Mouse (Mus musculus) embryonic stem cell, embryonic (primary cell): ENCODE data around the gene Nacad.

Experiments used
- CTCF ChIA-PET, 4 experiments: fragments of 300-600 bp in 2 of 4; fragments of 350-600 bp in 2 of 4; sonication (Branson Sonifier 250); formaldehyde crosslinking; loops; one replicate each; lab custom pipeline; 2022; ENCODE audit warnings: inconsistent platforms in 2 of 4; lab: Charles Lee
- POLR2A ChIA-PET, 4 experiments: fragments of 300-600 bp in 2 of 4; fragments of 350-600 bp in 2 of 4; sonication (Branson Sonifier 250); formaldehyde crosslinking; loops; one replicate each; lab custom pipeline; 2022; ENCODE audit warnings: antibody characterized with exemption in 4 of 4, inconsistent platforms in 1 of 4; lab: Charles Lee

The Nacad gene

GRCm38 (mm10) chr11:6576151-6576550, 29.7 kb downstream of the Nacad start:
- CTCF ChIA-PET = interaction anchor here in 3 of 4 experiments (0.5 to 1.1 kb wide), 4 partner anchors 28 to 1933 kb away, joined by 3 to 9 read pairs (median 6); no protein-coding TSS in a partner anchor
- POLR2A ChIA-PET = interaction anchor here (0.6 to 2.4 kb wide), 26 partner anchors 9 to 319 kb away, joined by 3 to 12 read pairs (median 4); partner anchors contain the start of genes Tbrg4 (in 2 of the 4) and Nacad (in 1 of the 4)

GRCm38 (mm10) chr11:6569410-6569777, 36.5 kb downstream of the Nacad start:
- ChIA-PET CTCF (interaction anchor here in 3 of 4 experiments (0.5 to 2.5 kb wide), 22 partner anchors 10 to 167 kb away, joined by 3 to 17 read pairs (median 4); partner anchors contain the start of gene H2afv (in 1 of the 3)), POLR2A (interaction anchor here (0.5 to 10.0 kb wide), 60 partner anchors 8 to 163 kb away, joined by 3 to 60 read pairs (median 4); partner anchors contain the start of genes Tbrg4 (in 4 of the 4), Ccm2 (in 1 of the 4), H2afv (in 1 of the 4) and Nacad (in 1 of the 4))

GRCm38 (mm10) chr11:6568584-6569409, 37.1 kb downstream of the Nacad start:
- ChIA-PET CTCF (interaction anchor here (0.5 to 2.5 kb wide), 22 partner anchors 10 to 166 kb away, joined by 3 to 17 read pairs (median 4); partner anchors contain the start of gene H2afv (in 1 of the 4)), POLR2A (interaction anchor here (0.5 to 10.0 kb wide), 65 partner anchors 9 to 204 kb away, joined by 3 to 60 read pairs (median 3); partner anchors contain the start of genes Tbrg4 (in 4 of the 4), Ccm2 (in 1 of the 4), H2afv (in 1 of the 4) and Nacad (in 1 of the 4))

GRCm38 (mm10) chr11:6567951-6568350, 37.9 kb downstream of the Nacad start:
- ChIA-PET POLR2A (interaction anchor here (0.8 to 10.0 kb wide), 21 partner anchors 9 to 204 kb away, joined by 3 to 60 read pairs (median 5); partner anchors contain the start of gene Ccm2 (in 1 of the 4)), CTCF (interaction anchor here in 3 of 4 experiments (0.5 to 2.5 kb wide), 5 partner anchors 9 to 165 kb away, joined by 3 to 12 read pairs (median 5); no protein-coding TSS in a partner anchor)

- ChIA-PET POLR2A (interaction anchor here in 3 of 4 experiments (0.6 to 10.0 kb wide), 18 partner anchors 8 to 155 kb away, joined by 3 to 60 read pairs (median 3); partner anchors contain the start of genes Ccm2 (in 1 of the 3) and Tbrg4 (in 1 of the 3)), CTCF (interaction anchor here in 3 of 4 experiments (0.6 to 1.2 kb wide), 3 partner anchors 62 to 113 kb away, joined by 3 to 4 read pairs (median 3); no protein-coding TSS in a partner anchor)
Measured at GRCm38 (mm10) chr11:6566496-6566895, 39.4 kb downstream of the Nacad start.

- POLR2A ChIA-PET = interaction anchor here in 3 of 4 experiments (0.6 to 3.5 kb wide), 8 partner anchors 8 to 63 kb away, joined by 3 to 14 read pairs (median 4); partner anchors contain the start of genes Ccm2 (in 1 of the 3), Nacad (in 1 of the 3) and Tbrg4 (in 1 of the 3)
- CTCF ChIA-PET = interaction anchor here in 1 of 4 experiments (2.0 kb wide), 1 partner anchor 127 kb away, joined by 4 read pairs; no protein-coding TSS in a partner anchor
Measured at GRCm38 (mm10) chr11:6563201-6563600, 42.7 kb downstream of the Nacad start.

GRCm38 (mm10) chr11:6562359-6562758, 43.5 kb downstream of the Nacad start:
- CTCF ChIA-PET = interaction anchor here in 3 of 4 experiments (0.6 to 2.0 kb wide), 3 partner anchors 66 to 547 kb away, joined by 3 to 4 read pairs (median 4); no protein-coding TSS in a partner anchor
- POLR2A ChIA-PET = interaction anchor here in 3 of 4 experiments (0.5 to 7.1 kb wide), 17 partner anchors 7 to 1652 kb away, joined by 3 to 60 read pairs (median 4); partner anchors contain the start of genes Ccm2 (in 1 of the 3) and Nacad (in 1 of the 3)

GRCm38 (mm10) chr11:6561474-6561873, 44.4 kb downstream of the Nacad start:
- POLR2A ChIA-PET = interaction anchor here in 2 of 4 experiments (0.9 to 7.1 kb wide), 11 partner anchors 8 to 54 kb away, joined by 3 to 60 read pairs (median 3); no protein-coding TSS in a partner anchor
- CTCF ChIA-PET = interaction anchor here in 1 of 4 experiments (2.0 kb wide), 1 partner anchor 125 kb away, joined by 4 read pairs; no protein-coding TSS in a partner anchor

- POLR2A ChIA-PET = interaction anchor here in 2 of 4 experiments (1.0 to 7.1 kb wide), 10 partner anchors 9 to 55 kb away, joined by 3 to 60 read pairs (median 4); no protein-coding TSS in a partner anchor
- CTCF ChIA-PET = interaction anchor here in 1 of 4 experiments (0.5 kb wide), 1 partner anchor 17 kb away, joined by 4 read pairs; no protein-coding TSS in a partner anchor
Measured at GRCm38 (mm10) chr11:6560655-6561360, 45.0 kb downstream of the Nacad start.

GRCm38 (mm10) chr11:6559996-6560395, 45.9 kb downstream of the Nacad start:
- POLR2A ChIA-PET = interaction anchor here in 2 of 4 experiments (0.6 to 7.1 kb wide), 8 partner anchors 9 to 61 kb away, joined by 3 to 60 read pairs (median 6); no protein-coding TSS in a partner anchor
- CTCF ChIA-PET = interaction anchor here in 2 of 4 experiments (0.5 to 1.8 kb wide), 2 partner anchors 9 to 18 kb away, joined by 4 to 5 read pairs; no protein-coding TSS in a partner anchor

GRCm38 (mm10) chr11:6558234-6558633, 47.6 kb downstream of the Nacad start:
- POLR2A ChIA-PET = interaction anchor here (0.5 to 7.1 kb wide), 34 partner anchors 10 to 148 kb away, joined by 3 to 60 read pairs (median 4); partner anchors contain the start of genes Ccm2 (in 2 of the 4), Nacad (in 1 of the 4), Ppia (in 1 of the 4) and Tbrg4 (in 1 of the 4)
- CTCF ChIA-PET = interaction anchor here (0.6 to 3.2 kb wide), 14 partner anchors 10 to 404 kb away, joined by 3 to 17 read pairs (median 3); partner anchors contain the start of gene Ccm2 (in 1 of the 4)

GRCm38 (mm10) chr11:6550201-6550600, 55.7 kb downstream of the Nacad start:
- ChIA-PET POLR2A (interaction anchor here in 2 of 4 experiments (1.0 to 20.4 kb wide), 3 partner anchors 18 to 54 kb away, joined by 3 to 327 read pairs (median 3); no protein-coding TSS in a partner anchor), CTCF (no interaction called here)

GRCm38 (mm10) chr11:6549770-6550169, 56.1 kb downstream of the Nacad start:
- ChIA-PET CTCF (interaction anchor here in 2 of 4 experiments (0.6 to 1.0 kb wide), 4 partner anchors 15 to 818 kb away, joined by 3 to 5 read pairs (median 3); no protein-coding TSS in a partner anchor), POLR2A (interaction anchor here in 3 of 4 experiments (0.6 to 20.4 kb wide), 13 partner anchors 9 to 133 kb away, joined by 3 to 327 read pairs (median 3); no protein-coding TSS in a partner anchor)
